Mouse (Mus musculus) bone marrow, adult 2 months (tissue): Measurements from ENCODE around the gene Wdr78.

ENCODE experiments used
- CTCF ChIP-seq: fragments of 200-500 bp; IDR thresholded peaks from 2 replicates; pipeline ENCODE4 v1.5.1; 2011; ENCODE audit warnings: low read length, control low read depth; ENCODE audit not compliant: control insufficient read depth, insufficient read depth
- POLR2A ChIP-seq: fragments of 200-500 bp; IDR thresholded peaks from 2 replicates; pipeline ENCODE4 v1.6.1; 2011; ENCODE audit warnings: low read depth, mild to moderate bottlenecking, control low read depth, low read length, borderline replicate concordance; ENCODE audit not compliant: control insufficient read depth

- TF ChIP-seq POLR2A (no peak), CTCF (no peak)
These were observed 122.7 kb downstream of the Wdr78 start for GRCm38 (mm10) chr4:102991685-102992084.
